Mouse (Mus musculus): ENCODE measurements around the gene Rs1.

DNA sequence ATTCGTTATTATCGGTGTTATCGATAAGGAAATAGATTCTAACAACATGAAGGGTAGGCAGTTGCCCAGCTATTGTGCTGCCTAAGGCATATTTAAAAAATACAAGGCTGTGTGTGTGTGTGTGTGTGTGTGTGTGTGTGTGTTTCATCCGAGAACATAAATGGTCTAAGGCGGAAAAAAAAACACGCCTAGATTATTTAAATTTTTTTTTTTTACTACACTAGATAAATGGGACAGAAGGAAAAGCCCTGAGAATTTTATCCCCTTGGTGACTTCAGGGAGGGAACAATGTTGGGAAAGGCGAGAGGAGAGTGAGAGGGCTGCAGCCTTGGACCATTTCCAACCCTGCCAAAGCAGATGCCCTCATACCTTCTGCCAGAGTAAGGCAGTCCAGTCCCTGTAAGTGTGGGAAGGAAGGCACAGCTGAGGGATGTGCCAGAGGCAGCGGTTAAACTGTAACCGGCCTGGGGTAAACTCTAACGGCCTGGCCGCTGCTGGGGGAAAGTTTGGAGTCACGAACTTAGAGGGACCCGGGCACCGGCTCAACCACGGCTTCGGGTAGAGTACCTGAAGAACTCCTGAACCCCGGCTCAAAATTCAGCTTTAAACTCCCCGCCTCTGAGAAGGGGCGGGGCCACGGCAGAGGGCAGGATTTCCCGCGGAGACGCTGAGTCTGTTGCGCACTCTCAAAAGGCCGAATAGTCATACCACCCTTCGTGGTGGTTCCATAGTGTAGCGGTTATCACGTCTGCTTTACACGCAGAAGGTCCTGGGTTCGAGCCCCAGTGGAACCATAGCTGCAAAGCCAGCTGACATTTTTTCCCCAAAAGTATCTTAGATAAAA is 2.2 kb upstream of the Rs1 start:
- TF ChIP-seq POLR2A (IDR thresholded peaks at IDR 0.05; ENCODE audit: borderline replicate concordance, low read depth, low read length) = no peak
- no peak for TF ChIP-seq CTCF (IDR thresholded peaks at IDR 0.05; ENCODE audit: low read depth, low read length)
